Mouse (Mus musculus): ENCODE data around the gene Git1. TPM values are rescaled to one million over a fixed set of nuclear protein-coding genes. Genes with fewer than 3 reads are reported as not detected.
"Not testable (repeated sequence)": the region's sequence is repeated elsewhere in the genome, so short reads cannot be mapped to it uniquely, and the experiment has no call there.

Git1 gene
- polyA plus RNA-seq, 1 experiment from 2014 or later, result 19.2 TPM

GRCm38 (mm10) chr11:77516553-77517425 is 23.4 kb downstream of the Git1 start:
- no peak overlapping the region for H3K27ac ChIP-seq (ENCODE audit: low read depth, low read length)
- H3K9ac ChIP-seq (ENCODE audit: low read length), result no peak overlapping the region
- ATAC-seq (replicated peaks; ENCODE audit: low FRiP score), result no peak
- no peak overlapping the region for H3K4me2 ChIP-seq (ENCODE audit: low read depth, low read length, severe bottlenecking)
- H3K27me3 ChIP-seq (ENCODE audit: control insufficient read depth, insufficient read depth, low read length), result peaks cover 9% of the 10 kb centered on the region
- peaks cover 26% of the 10 kb centered on the region for H3K4me1 ChIP-seq (replicated peaks; ENCODE audit: control insufficient read depth, insufficient read depth, low read length)
- H3K4me3 ChIP-seq (ENCODE audit: low read depth, low read length), result no peak overlapping the region
- 59% methylated on average over 5 of the region's 5 CpGs for WGBS
- no peaks in the 10 kb centered on the region for H3K36me3 ChIP-seq (ENCODE audit: control insufficient read depth, insufficient read depth, low read length)
- DNase-seq (ENCODE audit: low spot score), result peak; percentile 46
- H3K9me3 ChIP-seq (ENCODE audit: control insufficient read depth, low read length), result no peaks in the 10 kb centered on the region

- H3K27me3 ChIP-seq (ENCODE audit: control insufficient read depth, insufficient read depth, low read length), result peaks cover 9% of the 10 kb centered on the region
- H3K27ac ChIP-seq (ENCODE audit: low read depth, low read length), result no peak overlapping the region
These were observed 24.9 kb downstream of the Git1 start for GRCm38 (mm10) chr11:77518051-77518798.

DNA sequence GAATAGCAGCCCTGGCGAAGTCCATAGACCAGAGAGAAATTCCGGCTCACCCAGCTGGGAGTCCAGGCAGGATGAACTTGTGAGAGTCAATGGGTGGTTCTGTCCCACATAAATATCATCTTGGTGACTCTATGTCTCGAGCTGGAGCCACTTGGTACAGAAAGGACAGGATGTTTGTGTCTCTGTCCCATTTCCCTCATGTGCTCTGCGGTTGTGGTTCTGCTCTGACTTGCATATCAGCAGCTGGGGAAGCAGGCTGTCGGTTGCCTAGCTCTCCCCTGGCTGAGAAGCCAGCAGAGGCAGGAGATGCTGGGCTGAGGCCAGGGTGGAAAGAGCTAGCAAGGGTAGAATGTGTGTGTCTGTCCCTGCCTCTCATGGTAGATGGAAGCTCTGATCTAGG is 25.7 kb downstream of the Git1 start, which contains the start of gene Gm10392:
Gm10392 (minus strand) TSS at position 156 of the 400 bp plus-strand sequence.
- 87% methylated on average over 5 of the region's 5 CpGs for WGBS
- Histone ChIP-seq H3K4me1 (replicated peaks; ENCODE audit: control insufficient read depth, insufficient read depth, low read length) (peaks cover 19% of the 10 kb centered on the region), H3K4me2 (ENCODE audit: low read depth, low read length, severe bottlenecking) (no peak within 1 kb of the TSS), H3K27ac (ENCODE audit: low read depth, low read length) (no peak within 1 kb of the TSS), H3K4me3 (ENCODE audit: low read depth, low read length) (no peak within 1 kb of the TSS), H3K9ac (ENCODE audit: low read length) (no peak within 1 kb of the TSS), H3K9me3 (ENCODE audit: control insufficient read depth, low read length) (no peaks in the 10 kb centered on the region), H3K27me3 (ENCODE audit: control insufficient read depth, insufficient read depth, low read length) (peaks cover 9% of the 10 kb centered on the region), H3K36me3 (ENCODE audit: control insufficient read depth, insufficient read depth, low read length) (no peaks in the 10 kb centered on the region)
- no peak for DNase-seq (ENCODE audit: low spot score)
- ATAC-seq (replicated peaks; ENCODE audit: low FRiP score), result no peak

More at GRCm38 (mm10) chr11:77518051-77518798, 24.9 kb downstream of the Git1 start:
- peak; percentile 51 for DNase-seq (ENCODE audit: low spot score)
- Histone ChIP-seq H3K4me1 (replicated peaks; ENCODE audit: control insufficient read depth, insufficient read depth, low read length) (peaks cover 22% of the 10 kb centered on the region), H3K9ac (ENCODE audit: low read length) (no peak overlapping the region), H3K36me3 (ENCODE audit: control insufficient read depth, insufficient read depth, low read length) (no peaks in the 10 kb centered on the region), H3K9me3 (ENCODE audit: control insufficient read depth, low read length) (no peaks in the 10 kb centered on the region), H3K4me3 (ENCODE audit: low read depth, low read length) (no peak overlapping the region), H3K4me2 (ENCODE audit: low read depth, low read length, severe bottlenecking) (no peak overlapping the region)
- ATAC-seq (replicated peaks; ENCODE audit: low FRiP score), result no peak
- 84% methylated on average over 27 of the region's 27 CpGs for WGBS

- WGBS, result 53% methylated on average over 5 of the region's 5 CpGs
- Histone ChIP-seq H3K9me3 (ENCODE audit: control insufficient read depth, low read length) (no peaks in the 10 kb centered on the region), H3K36me3 (ENCODE audit: control insufficient read depth, insufficient read depth, low read length) (no peaks in the 10 kb centered on the region), H3K9ac (ENCODE audit: low read length) (no peak overlapping the region), H3K4me2 (ENCODE audit: low read depth, low read length, severe bottlenecking) (no peak overlapping the region), H3K4me1 (replicated peaks; ENCODE audit: control insufficient read depth, insufficient read depth, low read length) (peaks cover 4% of the 10 kb centered on the region), H3K4me3 (ENCODE audit: low read depth, low read length) (no peak overlapping the region), H3K27ac (ENCODE audit: low read depth, low read length) (no peak overlapping the region), H3K27me3 (ENCODE audit: control insufficient read depth, insufficient read depth, low read length) (peaks cover 6% of the 10 kb centered on the region)
- ATAC-seq (replicated peaks; ENCODE audit: low FRiP score), result no peak
- DNase-seq (ENCODE audit: low spot score), result peak; percentile 51
These were observed 27.5 kb downstream of the Git1 start for GRCm38 (mm10) chr11:77520601-77521529.

GRCm38 (mm10) chr11:77525804-77526486 is 32.6 kb downstream of the Git1 start:
- Histone ChIP-seq H3K4me1 (replicated peaks; ENCODE audit: control insufficient read depth, insufficient read depth, low read length) (no peaks in the 10 kb centered on the region), H3K4me2 (ENCODE audit: low read depth, low read length, severe bottlenecking) (no peak overlapping the region), H3K9ac (ENCODE audit: low read length) (no peak overlapping the region), H3K27me3 (ENCODE audit: control insufficient read depth, insufficient read depth, low read length) (no peaks in the 10 kb centered on the region), H3K9me3 (ENCODE audit: control insufficient read depth, low read length) (no peaks in the 10 kb centered on the region), H3K36me3 (ENCODE audit: control insufficient read depth, insufficient read depth, low read length) (no peaks in the 10 kb centered on the region), H3K27ac (ENCODE audit: low read depth, low read length) (no peak overlapping the region), H3K4me3 (ENCODE audit: low read depth, low read length) (no peak overlapping the region)
- DNase-seq (ENCODE audit: low spot score), result no peak
- no peak for ATAC-seq (replicated peaks; ENCODE audit: low FRiP score)
- 82% methylated on average over 3 of the region's 3 CpGs for WGBS

GRCm38 (mm10) chr11:77528420-77528819 is 35.1 kb downstream of the Git1 start:
- 88% methylated on average over 3 of the region's 3 CpGs for WGBS
- not testable (repeated sequence) for DNase-seq (ENCODE audit: low spot score); ATAC-seq (replicated peaks; ENCODE audit: low FRiP score); H3K27me3 ChIP-seq (ENCODE audit: control insufficient read depth, insufficient read depth, low read length); H3K9ac ChIP-seq (ENCODE audit: low read length); H3K9me3 ChIP-seq (ENCODE audit: control insufficient read depth, low read length); H3K27ac ChIP-seq (ENCODE audit: low read depth, low read length); H3K4me3 ChIP-seq (ENCODE audit: low read depth, low read length); H3K36me3 ChIP-seq (ENCODE audit: control insufficient read depth, insufficient read depth, low read length); H3K4me1 ChIP-seq (replicated peaks; ENCODE audit: control insufficient read depth, insufficient read depth, low read length); H3K4me2 ChIP-seq (ENCODE audit: low read depth, low read length, severe bottlenecking)

DNA sequence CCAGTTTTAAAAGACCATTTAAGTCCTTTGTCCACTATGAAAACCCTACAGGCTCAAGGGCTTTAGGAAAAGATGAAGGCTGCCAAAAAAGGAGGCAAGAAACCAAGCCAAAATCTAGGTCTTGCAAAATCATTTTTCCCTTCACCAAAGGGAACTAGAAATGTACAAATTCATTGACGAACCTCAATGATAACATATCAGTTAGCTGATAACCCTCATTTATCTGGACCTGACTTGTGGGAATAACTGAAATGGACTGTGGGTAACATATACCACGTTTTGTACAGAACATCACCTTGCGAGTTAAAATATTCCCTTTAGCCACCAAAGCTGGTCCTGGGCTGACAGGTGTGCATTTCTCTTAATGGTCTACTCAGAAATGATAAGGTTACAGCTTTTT is 36.3 kb downstream of the Git1 start:
- ATAC-seq (replicated peaks; ENCODE audit: low FRiP score) (no peak), DNase-seq (ENCODE audit: low spot score) (no peak)
- Histone ChIP-seq H3K4me3 (ENCODE audit: low read depth, low read length) (no peak overlapping the region), H3K4me2 (ENCODE audit: low read depth, low read length, severe bottlenecking) (no peak overlapping the region), H3K36me3 (ENCODE audit: control insufficient read depth, insufficient read depth, low read length) (no peaks in the 10 kb centered on the region), H3K4me1 (replicated peaks; ENCODE audit: control insufficient read depth, insufficient read depth, low read length) (no peaks in the 10 kb centered on the region), H3K27ac (ENCODE audit: low read depth, low read length) (no peak overlapping the region), H3K27me3 (ENCODE audit: control insufficient read depth, insufficient read depth, low read length) (no peaks in the 10 kb centered on the region), H3K9ac (ENCODE audit: low read length) (no peak overlapping the region), H3K9me3 (ENCODE audit: control insufficient read depth, low read length) (no peaks in the 10 kb centered on the region)
- WGBS, result 87% methylated on average over 3 of the region's 3 CpGs

GRCm38 (mm10) chr11:77530862-77531261 is 37.5 kb downstream of the Git1 start:
- WGBS, result 92% methylated on average over 2 of the region's 2 CpGs
- Histone ChIP-seq H3K36me3 (ENCODE audit: control insufficient read depth, insufficient read depth, low read length) (no peaks in the 10 kb centered on the region), H3K4me3 (ENCODE audit: low read depth, low read length) (no peak overlapping the region), H3K4me2 (ENCODE audit: low read depth, low read length, severe bottlenecking) (no peak overlapping the region), H3K27ac (ENCODE audit: low read depth, low read length) (no peak overlapping the region), H3K9ac (ENCODE audit: low read length) (no peak overlapping the region), H3K27me3 (ENCODE audit: control insufficient read depth, insufficient read depth, low read length) (no peaks in the 10 kb centered on the region), H3K4me1 (replicated peaks; ENCODE audit: control insufficient read depth, insufficient read depth, low read length) (no peaks in the 10 kb centered on the region), H3K9me3 (ENCODE audit: control insufficient read depth, low read length) (no peaks in the 10 kb centered on the region)
- DNase-seq (ENCODE audit: low spot score) (no peak), ATAC-seq (replicated peaks; ENCODE audit: low FRiP score) (no peak)
